10 mouse cellular contexts compared by ENCODE assay signal in the genomic region with DNA sequence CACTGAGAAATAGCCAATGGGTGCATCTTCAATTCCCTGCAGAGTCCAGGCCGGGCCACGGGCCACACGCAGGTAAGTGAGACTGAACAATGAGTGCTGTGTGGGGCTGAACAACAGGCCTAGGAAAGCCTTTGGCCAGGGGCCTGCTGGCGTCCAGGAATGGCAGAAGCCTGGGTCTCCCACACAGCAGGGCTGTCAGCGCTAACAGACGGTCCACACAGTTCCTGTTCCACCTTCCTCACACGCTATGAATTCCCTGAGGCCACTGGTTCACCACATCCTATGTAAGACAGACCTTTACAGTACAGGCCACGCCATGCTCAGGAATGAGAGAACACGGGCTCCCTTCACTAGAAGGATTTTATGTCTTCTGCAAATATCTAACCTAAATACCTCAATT.
DNase-seq lines count a peak whose midpoint lies in the region; ATAC-seq and TF ChIP-seq lines count a peak whose summit lies in the region.
"Had no signal": no experiment of that assay in that cellular context is flagged by ENCODE, and none has a peak within 500 bp of the region (broad histone marks: within the 10 kb centered on the region; RNA-seq: fewer than 3 reads in every experiment).

No protein-coding gene starts in this region.

- H3K9ac ChIP-seq in hindbrain, embryonic 15.5 days, result no peak overlapping the region
- no peak overlapping the region for H3K9ac ChIP-seq in hindbrain, embryonic 11.5 days (ENCODE audit: low read depth, low read length)
- H3K9ac ChIP-seq in intestine, postnatal 0 days (ENCODE audit: low read depth, low read length), result no peak overlapping the region

- peaks cover 20% of the 10 kb centered on the region for H3K4me1 ChIP-seq in hindbrain, embryonic 15.5 days (replicated peaks)
- no peaks in the 10 kb centered on the region; the same call in 1 of the 2 replicates for H3K4me1 ChIP-seq in hindbrain, embryonic 11.5 days (replicated peaks; ENCODE audit: control insufficient read depth, insufficient read depth, low read length)
- peaks cover 4% of the 10 kb centered on the region; the same call in 1 of the 2 replicates for H3K4me1 ChIP-seq in intestine, postnatal 0 days (replicated peaks; ENCODE audit: control insufficient read depth, insufficient read depth, low read length)

- TF ChIP-seq CTCF in intestine, postnatal 0 days (IDR thresholded peaks at IDR 0.05; ENCODE audit: low read depth), result no peak

- peak; percentile 27; the same call in 1 of the 2 replicates for ATAC-seq in hindbrain, embryonic 15.5 days (ENCODE audit: low FRiP score, low read depth)
- no peak for ATAC-seq in hindbrain, embryonic 11.5 days (ENCODE audit: low FRiP score)
- ATAC-seq in common myeloid progenitor, adult 5-6 weeks (replicated peaks; ENCODE audit: low read depth, poor library complexity, severe bottlenecking), result 0 out of 2 replicates have a peak, but pooled peaks have one; percentile 29
- ATAC-seq in intestine, postnatal 0 days, result 0 out of 2 replicates have a peak, but pooled peaks have one; percentile 4

- no peaks in the 10 kb centered on the region for H3K36me3 ChIP-seq in hindbrain, embryonic 15.5 days
- no peaks in the 10 kb centered on the region for H3K36me3 ChIP-seq in hindbrain, embryonic 11.5 days (ENCODE audit: control insufficient read depth, insufficient read depth, low read length)
- no peaks in the 10 kb centered on the region for H3K36me3 ChIP-seq in intestine, postnatal 0 days (ENCODE audit: control insufficient read depth, insufficient read depth)

- 60% methylated on average over 9 of the region's 9 CpGs for WGBS in hindbrain, embryonic 15.5 days
- 70% methylated on average over 9 of the region's 9 CpGs for WGBS in hindbrain, embryonic 11.5 days
- 58% methylated on average over 9 of the region's 9 CpGs for WGBS in intestine, postnatal 0 days

- 0 out of 2 replicates have a peak overlapping the region, but pooled peaks have one; percentile 14 for H3K27ac ChIP-seq in hindbrain, embryonic 15.5 days (replicated peaks)
- no peak overlapping the region for H3K27ac ChIP-seq in hindbrain, embryonic 11.5 days (ENCODE audit: low read depth, low read length)
- H3K27ac ChIP-seq in intestine, postnatal 0 days (ENCODE audit: low read depth, low read length), result peak overlapping the region; percentile 64; the same call in 1 of the 2 replicates

- no peak overlapping the region for H3K4me2 ChIP-seq in hindbrain, embryonic 15.5 days
- no peak overlapping the region for H3K4me2 ChIP-seq in hindbrain, embryonic 11.5 days (replicated peaks; ENCODE audit: low read depth, low read length)
- no peak overlapping the region for H3K4me2 ChIP-seq in intestine, postnatal 0 days (replicated peaks; ENCODE audit: low read depth)

- H3K9me3 ChIP-seq in hindbrain, embryonic 15.5 days, result no peaks in the 10 kb centered on the region
- no peaks in the 10 kb centered on the region for H3K9me3 ChIP-seq in hindbrain, embryonic 11.5 days (ENCODE audit: control insufficient read depth, low read length)
- H3K9me3 ChIP-seq in intestine, postnatal 0 days (ENCODE audit: control insufficient read depth), result no peaks in the 10 kb centered on the region

- no peak overlapping the region for H3K4me3 ChIP-seq in hindbrain, embryonic 15.5 days
- no peak overlapping the region for H3K4me3 ChIP-seq in hindbrain, embryonic 11.5 days (ENCODE audit: low read depth, low read length)
- no peak overlapping the region for H3K4me3 ChIP-seq in intestine, postnatal 0 days (ENCODE audit: low read depth, low read length)

- DNase-seq in hindbrain, embryonic 11.5 days (ENCODE audit: low spot score), result no peak
- DNase-seq in brain, adult 2 months (ENCODE audit: low read depth, low spot score), result peak; percentile 85
- no peak for DNase-seq in right cerebral cortex, postnatal 10 days (ENCODE audit: low spot score in 2 of 2)
- no peak for DNase-seq in spleen, postnatal 14 days (ENCODE audit: low spot score in 2 of 2)
- no peak for DNase-seq in adrenal gland, adult 2 months
- DNase-seq: thymus, postnatal 25 days had no signal

- H3K27me3 ChIP-seq in hindbrain, embryonic 15.5 days, result no peaks in the 10 kb centered on the region
- no peaks in the 10 kb centered on the region for H3K27me3 ChIP-seq in hindbrain, embryonic 11.5 days (ENCODE audit: control insufficient read depth, insufficient read depth, low read length)
- H3K27me3 ChIP-seq in intestine, postnatal 0 days (replicated peaks; ENCODE audit: control insufficient read depth, insufficient read depth, low read length), result no peaks in the 10 kb centered on the region
- H3K27me3 ChIP-seq: CH12.LX had no signal
